Mouse (Mus musculus) brain, adult 10 weeks (tissue): ENCODE measurements around the gene Olfr385. TPM values are rescaled to one million over a fixed set of nuclear protein-coding genes. Genes with fewer than 3 reads are reported as not detected.

ENCODE experiments used
- polyA plus RNA-seq: library from polyadenylated mRNA; stranded (reverse); fragments of 350-450 nt; fragmentation: Illumina TruSeq; extraction: RNeasy Lipid Tissue Mini Kit (QIAGEN cat#74804); gene quantifications from one replicate; pipeline ENCODE4 v1.2.3, GENCODE M21; 2015; ENCODE audit warnings: low read depth, low replicate concordance

Gene Olfr385
- polyA plus RNA-seq = not detected

GRCm38 (mm10) chr11:73592908-73593307, at the start of gene Olfr385:
Gene Olfr385, minus strand, starts transcription at chr11:73593008.

GRCm38 (mm10) chr11:73598294-73598693, 5.5 kb upstream of the Olfr385 start, which contains the start of gene Olfr384:
Gene Olfr384, plus strand, starts transcription at chr11:73598594.

Other genes starting within 250 kb of the Olfr385 start
- gene Olfr20, start 242.2 kb downstream of the Olfr385 start, polyA plus RNA-seq = not detected
- not detected for gene Olfr376, start 221.8 kb downstream of the Olfr385 start, polyA plus RNA-seq
- gene Olfr1, start 193.4 kb downstream of the Olfr385 start, polyA plus RNA-seq = not detected
- gene Olfr378, start 164.5 kb downstream of the Olfr385 start, polyA plus RNA-seq = not detected
- gene Olfr380, start 135.5 kb downstream of the Olfr385 start, polyA plus RNA-seq = not detected
- gene Olfr381, start 101.4 kb downstream of the Olfr385 start, polyA plus RNA-seq = not detected
- not detected for gene Olfr382, start 75.8 kb downstream of the Olfr385 start, polyA plus RNA-seq
- gene Olfr384, start 5.6 kb upstream of the Olfr385 start, polyA plus RNA-seq = not detected
- gene Zfp735, start 95.8 kb upstream of the Olfr385 start, polyA plus RNA-seq = not detected
- not detected for gene Olfr389, start 187.7 kb upstream of the Olfr385 start, polyA plus RNA-seq
- gene Olfr390, start 190.0 kb upstream of the Olfr385 start, polyA plus RNA-seq = not detected
- gene Olfr391-ps, start 210.0 kb upstream of the Olfr385 start, polyA plus RNA-seq = not detected
- not detected for gene Olfr392, start 224.0 kb upstream of the Olfr385 start, polyA plus RNA-seq